Mouse (Mus musculus) spleen, adult 12 weeks (tissue): Measurements from ENCODE around the gene Mrpl55.
A peak's percentile ranks its signal among the peaks of the same experiment; 100 is the strongest.

Source experiments
- DNase-seq: peaks from one replicate; pipeline ENCODE4 v3.0.0; 2022; ENCODE audit warnings: low spot score

The Mrpl55 gene

GRCm38 (mm10) chr11:59202081-59202995, at the start of gene Mrpl55:
TSS of gene Mrpl55 (plus strand) at chr11:59202486.
- peak; percentile 77 for DNase-seq

- no peak for DNase-seq
Observed at GRCm38 (mm10) chr11:59154220-59154619, 48.1 kb upstream of the Mrpl55 start.

- DNase-seq: no peak
Observed at GRCm38 (mm10) chr11:59155900-59156299, 46.4 kb upstream of the Mrpl55 start.

GRCm38 (mm10) chr11:59159099-59159498, 43.2 kb upstream of the Mrpl55 start:
- no peak for DNase-seq

- no peak for DNase-seq
Observed at GRCm38 (mm10) chr11:59159558-59159957, 42.7 kb upstream of the Mrpl55 start.

GRCm38 (mm10) chr11:59161398-59161797, 40.9 kb upstream of the Mrpl55 start:
- DNase-seq: no peak

- DNase-seq: no peak
Observed at GRCm38 (mm10) chr11:59162443-59163254, 39.6 kb upstream of the Mrpl55 start.

- peak; percentile 97 for DNase-seq
Observed at GRCm38 (mm10) chr11:59163255-59164236, 38.7 kb upstream of the Mrpl55 start, which contains the start of gene Iba57. TSS of gene Iba57 (minus strand) at chr11:59163739.

GRCm38 (mm10) chr11:59164384-59164783, 37.9 kb upstream of the Mrpl55 start:
- peak; percentile 73 for DNase-seq

- no peak for DNase-seq
Observed at GRCm38 (mm10) chr11:59165616-59166241, 36.6 kb upstream of the Mrpl55 start.

GRCm38 (mm10) chr11:59169807-59170206, 32.5 kb upstream of the Mrpl55 start:
- no peak for DNase-seq

GRCm38 (mm10) chr11:59170549-59170948, 31.7 kb upstream of the Mrpl55 start:
- no peak for DNase-seq

GRCm38 (mm10) chr11:59174189-59174838, 28.0 kb upstream of the Mrpl55 start:
- no peak for DNase-seq

GRCm38 (mm10) chr11:59176475-59176874, 25.8 kb upstream of the Mrpl55 start:
- DNase-seq: no peak

- DNase-seq: no peak
Observed at GRCm38 (mm10) chr11:59176921-59177320, 25.4 kb upstream of the Mrpl55 start.

GRCm38 (mm10) chr11:59182864-59183331, 19.4 kb upstream of the Mrpl55 start, which contains the start of gene Gjc2:
TSS of gene Gjc2 (minus strand) at chr11:59183213.
- no peak for DNase-seq

GRCm38 (mm10) chr11:59183821-59184220, 18.5 kb upstream of the Mrpl55 start:
- peak; percentile 51 for DNase-seq

GRCm38 (mm10) chr11:59185490-59185889, 16.8 kb upstream of the Mrpl55 start:
- no peak for DNase-seq

- no peak for DNase-seq
Observed at GRCm38 (mm10) chr11:59187706-59188105, 14.6 kb upstream of the Mrpl55 start.
